Mouse (Mus musculus) liver, adult 2 months (tissue): Measurements from ENCODE around the gene Tmem19.

Experiments
- CTCF ChIP-seq: fragments of 200-500 bp; IDR thresholded peaks from 2 replicates; pipeline ENCODE4 v1.5.1; 2011; ENCODE audit warnings: low read depth, low read length, control low read depth
- POLR2A ChIP-seq: fragments of 200-500 bp; IDR thresholded peaks from 2 replicates; pipeline ENCODE4 v1.6.1; 2011; ENCODE audit warnings: low read length, control low read depth; ENCODE audit not compliant: insufficient read depth; ENCODE audit errors: extremely low read depth

- no peak for TF ChIP-seq POLR2A
- no peak for TF ChIP-seq CTCF
These were observed 25.4 kb downstream of the Tmem19 start for GRCm38 (mm10) chr10:115336901-115337300.
